Mouse (Mus musculus) cerebellum, adult 11 months (tissue): ENCODE data around the gene Trub1.

Experiments used
- DNase-seq: peaks from one replicate; pipeline ENCODE4 v3.0.0; 2022

Gene Trub1

DNA sequence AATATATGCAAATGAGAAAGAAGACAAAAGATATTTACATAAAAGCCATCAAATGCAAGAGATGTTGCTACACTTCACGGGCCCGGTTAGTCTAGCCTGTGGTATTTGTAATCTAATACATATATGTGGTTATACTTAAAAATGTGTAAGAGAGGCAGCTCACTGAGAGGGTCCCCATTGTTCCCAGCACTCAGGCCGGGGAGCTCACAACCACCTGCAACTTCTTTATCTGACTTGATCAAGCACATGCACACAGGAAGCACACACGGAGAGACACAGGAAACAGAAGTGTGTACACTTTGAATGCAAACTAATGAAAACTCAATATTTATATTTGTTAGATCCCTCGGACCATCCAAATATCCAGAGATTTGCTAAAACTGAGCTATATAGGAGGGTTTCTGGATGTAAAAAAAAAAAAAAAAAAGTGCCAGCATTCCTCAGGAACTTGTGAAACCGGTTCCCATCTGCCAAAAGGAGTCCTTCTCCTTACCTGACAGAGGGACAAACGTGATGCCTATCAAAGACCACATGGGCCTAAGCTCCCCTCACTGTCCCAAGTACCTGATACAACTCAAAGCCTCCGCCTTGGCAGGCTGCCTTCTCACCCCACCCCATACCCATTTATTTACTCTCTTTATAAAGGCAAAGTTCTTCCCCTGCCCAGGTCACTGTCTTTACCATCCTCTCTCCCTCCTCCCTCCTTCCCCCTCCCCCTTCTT is 9.6 kb upstream of the Trub1 start:
- no peak for DNase-seq

DNA sequence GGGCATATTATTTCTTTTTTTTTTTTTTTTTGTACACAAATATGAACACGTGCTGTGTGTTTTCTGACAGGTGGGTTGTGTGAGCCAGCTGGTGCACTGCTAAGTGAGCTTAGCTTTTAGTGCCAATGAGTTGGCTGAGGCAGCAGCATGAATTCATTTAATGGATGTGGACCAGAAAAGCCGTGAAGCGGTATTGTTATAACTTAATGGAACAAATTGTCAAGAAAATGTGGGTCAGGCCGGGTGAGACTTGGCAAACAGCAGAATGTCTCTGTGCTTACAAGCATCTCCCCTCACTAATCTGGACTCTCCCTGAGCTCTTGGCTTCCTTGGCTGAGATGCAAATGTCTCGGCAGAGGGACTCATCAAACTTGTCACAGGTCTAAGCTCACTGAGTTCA is 7.7 kb upstream of the Trub1 start:
- DNase-seq, result no peak

DNA sequence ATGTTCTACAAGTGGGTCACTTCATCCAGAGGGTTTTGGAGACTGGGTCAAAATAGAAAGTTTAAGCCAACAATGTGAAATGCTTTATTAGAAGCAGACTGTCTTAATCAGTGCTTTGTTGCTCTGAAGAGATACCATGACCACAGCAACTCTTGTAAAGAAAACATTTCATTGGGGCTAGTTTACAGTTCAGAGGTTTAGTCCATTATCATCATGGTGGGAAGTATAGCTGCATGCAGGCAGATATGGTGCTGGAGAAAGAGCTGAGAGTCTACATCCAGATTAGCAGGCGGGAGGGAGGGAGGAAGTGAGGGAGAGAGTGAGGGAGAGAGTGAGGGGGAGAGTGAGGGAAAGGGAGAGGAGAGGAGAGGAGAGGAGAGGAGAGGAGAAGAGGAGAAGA is 1.9 kb upstream of the Trub1 start:
- no peak for DNase-seq

DNA sequence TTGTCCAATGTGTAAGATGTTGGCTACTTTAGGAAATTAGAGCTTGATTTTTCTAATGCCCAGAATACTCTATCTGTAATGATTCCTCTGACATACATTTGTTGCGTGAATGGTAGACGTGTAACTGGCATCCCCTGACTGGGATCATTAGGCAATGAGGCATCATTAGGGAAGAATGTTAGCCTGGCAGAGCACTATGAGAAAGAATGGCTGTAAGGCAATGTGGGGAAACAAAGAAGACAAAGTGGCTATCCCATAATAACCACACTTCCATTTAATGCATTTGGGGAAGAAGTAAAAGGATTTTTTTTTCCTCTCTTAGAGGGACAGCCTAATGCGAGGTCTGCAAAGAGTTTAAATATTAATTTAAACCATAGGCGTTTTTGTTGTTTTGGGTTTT is 950 bp upstream of the Trub1 start:
- DNase-seq, result no peak

DNA sequence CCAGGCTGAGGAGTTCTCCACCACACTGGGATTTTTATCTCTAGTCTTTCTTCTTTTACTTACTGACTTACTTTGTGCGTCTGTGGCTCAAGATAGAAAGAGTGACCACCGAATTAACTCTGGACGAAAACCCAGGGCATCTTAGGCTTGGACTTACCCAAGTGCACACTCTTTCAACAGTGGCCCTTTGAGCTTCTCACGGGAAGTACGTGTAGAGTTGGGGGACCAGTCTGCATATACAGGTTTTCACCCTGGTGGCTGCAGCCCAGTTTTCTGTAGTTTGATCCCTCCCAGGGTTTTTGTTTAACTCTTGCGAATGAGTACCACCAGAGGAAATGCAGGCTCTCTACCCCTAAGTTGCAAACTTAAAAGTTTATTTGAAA is 497 bp downstream of the Trub1 start:
- DNase-seq, result no peak

GRCm38 (mm10) chr19:57455286-57455960 is 2.7 kb downstream of the Trub1 start:
- DNase-seq, result no peak

DNA sequence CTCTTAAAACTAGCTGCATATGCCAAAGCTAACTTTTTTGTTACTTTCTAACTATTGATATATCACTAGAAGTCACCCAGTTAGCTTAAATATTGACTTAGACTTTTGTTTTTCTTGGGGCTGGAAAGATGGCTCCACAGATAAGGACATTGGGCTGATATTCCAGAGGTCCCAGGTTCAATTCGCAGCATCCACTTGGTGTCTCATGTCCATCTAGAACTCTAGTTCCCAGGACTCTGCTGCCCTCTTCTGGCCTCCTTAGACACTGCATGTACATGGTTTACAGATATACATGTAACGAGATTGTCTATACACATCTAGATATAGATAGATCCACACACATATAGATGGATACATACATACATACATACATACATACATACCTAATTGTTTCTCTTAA is 4.4 kb downstream of the Trub1 start:
- DNase-seq, result peak; percentile 17

- DNase-seq, result no peak
Measured at GRCm38 (mm10) chr19:57463741-57464140, 11.0 kb downstream of the Trub1 start.

DNA sequence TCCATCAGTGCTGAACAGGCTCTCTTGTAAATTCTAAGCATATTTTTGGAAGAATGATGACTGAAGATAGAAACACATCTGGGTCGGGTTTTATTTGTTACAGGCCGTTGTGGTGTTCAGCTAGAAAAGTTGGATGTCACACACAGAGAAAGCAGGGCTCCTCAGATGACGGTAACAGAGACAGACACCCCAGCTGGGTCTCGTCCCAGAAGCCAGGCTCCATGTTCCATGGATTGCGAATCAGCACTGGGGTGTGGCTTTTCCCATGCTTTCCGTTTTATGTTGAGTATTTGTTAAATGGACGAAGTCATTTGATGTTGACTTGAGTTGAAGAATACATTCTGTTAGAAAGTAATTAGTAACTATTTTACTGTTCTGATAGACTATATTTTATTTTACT is 13.0 kb downstream of the Trub1 start:
- DNase-seq, result no peak

- DNase-seq, result no peak
Measured at GRCm38 (mm10) chr19:57471033-57471432, 18.3 kb downstream of the Trub1 start.

GRCm38 (mm10) chr19:57472169-57472568 is 19.5 kb downstream of the Trub1 start:
- no peak for DNase-seq

DNA sequence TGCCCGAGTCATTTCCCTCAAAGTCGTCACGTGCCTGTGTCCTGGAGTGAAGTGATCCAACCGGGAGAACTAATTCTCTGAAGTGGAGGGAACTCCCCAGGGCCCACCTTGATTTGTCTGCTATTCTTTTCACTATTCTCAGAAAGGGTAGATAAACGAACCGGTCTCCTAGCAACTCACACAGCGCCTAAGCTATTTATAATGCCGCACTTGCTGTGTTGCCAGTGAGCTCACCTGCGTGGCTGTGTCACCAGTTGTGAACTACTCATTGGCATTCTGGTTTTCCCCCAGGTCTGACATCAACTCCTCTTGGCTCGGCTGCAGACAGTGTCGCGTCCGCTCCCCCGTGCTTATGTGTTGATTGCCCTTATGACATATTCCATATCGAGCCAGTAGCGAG is 20.6 kb downstream of the Trub1 start:
- DNase-seq, result no peak

- no peak for DNase-seq
Measured at GRCm38 (mm10) chr19:57475298-57475697, 22.6 kb downstream of the Trub1 start.

DNA sequence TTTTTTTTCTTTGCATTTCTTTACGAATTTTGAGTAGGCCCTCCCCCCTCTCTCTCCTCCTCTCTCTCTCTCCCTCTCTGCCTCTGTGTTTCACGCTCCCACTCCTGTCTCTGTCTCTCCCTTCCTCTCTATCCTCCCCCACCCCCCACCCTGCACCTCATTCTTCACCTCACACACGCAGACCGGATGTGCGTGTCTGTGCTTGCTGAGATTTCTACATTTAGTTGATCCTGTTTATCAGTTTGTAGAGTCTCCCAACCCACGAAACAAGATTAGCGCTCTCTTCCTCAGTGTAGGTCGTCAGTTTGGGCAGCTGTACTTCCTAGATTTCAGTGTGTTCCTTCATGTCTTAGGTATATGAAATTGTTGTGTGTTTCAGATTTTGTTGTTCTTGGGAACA is 24.6 kb downstream of the Trub1 start:
- no peak for DNase-seq

DNA sequence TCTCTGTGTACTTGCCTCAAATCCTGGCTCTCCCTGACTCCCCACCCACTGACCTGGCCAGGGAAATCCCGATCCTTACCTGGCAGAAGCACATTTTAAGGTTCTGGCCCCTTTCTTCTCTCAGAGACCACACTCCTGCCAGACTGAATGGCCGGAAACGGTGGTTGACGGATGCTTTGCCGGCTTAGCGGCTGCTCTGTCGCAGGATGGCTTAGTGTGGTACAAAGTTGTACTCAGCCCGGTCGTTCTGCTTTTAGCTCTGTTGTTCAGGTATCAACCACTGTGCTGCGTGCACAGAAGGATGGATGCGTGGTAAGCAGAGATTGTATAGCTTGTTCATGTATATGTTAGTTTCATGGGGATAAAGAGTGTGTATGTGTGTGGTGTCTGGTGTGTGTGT is 25.3 kb downstream of the Trub1 start:
- no peak for DNase-seq

GRCm38 (mm10) chr19:57479886-57480655 is 27.4 kb downstream of the Trub1 start:
- DNase-seq, result no peak

GRCm38 (mm10) chr19:57481743-57482259 is 29.1 kb downstream of the Trub1 start:
- no peak for DNase-seq

DNA sequence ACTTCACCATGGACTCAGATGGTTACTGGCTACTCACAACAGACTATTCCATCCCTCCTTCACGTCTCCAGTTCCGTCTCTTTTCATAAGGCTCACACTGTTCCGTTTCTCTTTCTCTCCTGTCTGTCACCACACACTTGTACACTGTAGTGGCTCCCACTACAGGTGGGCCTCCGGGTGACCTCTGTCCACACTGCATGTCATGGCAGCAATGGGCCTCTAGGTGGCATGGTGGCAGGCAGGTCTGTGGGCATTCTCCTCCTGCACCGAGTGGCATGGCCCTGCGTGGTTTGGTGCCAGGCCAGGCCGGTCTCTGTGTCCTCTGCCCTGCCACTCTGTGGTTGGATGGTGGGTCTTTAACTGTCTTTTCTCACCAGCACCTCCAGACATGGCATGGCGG is 30.1 kb downstream of the Trub1 start:
- DNase-seq, result peak; percentile 16

- DNase-seq, result no peak
Measured at GRCm38 (mm10) chr19:57487051-57487658, 34.4 kb downstream of the Trub1 start.

DNA sequence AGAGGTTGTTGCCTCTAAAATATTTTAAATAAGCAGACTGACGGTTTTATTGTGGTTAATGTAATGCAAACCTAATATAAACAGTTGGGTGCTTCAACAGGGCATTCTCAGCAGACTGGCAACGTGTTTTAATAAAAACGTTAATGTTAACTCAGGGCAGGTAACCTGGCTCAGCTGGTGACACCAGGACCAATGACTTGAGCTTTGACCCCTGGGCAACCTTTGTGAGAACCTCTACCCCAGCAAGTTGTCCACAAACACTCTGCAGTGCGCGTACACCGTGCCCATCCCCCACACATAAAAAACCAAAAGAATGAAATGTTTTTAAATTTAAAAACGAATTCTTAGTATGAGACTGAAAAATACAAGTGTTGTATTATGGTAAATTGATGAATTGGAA is 36.8 kb downstream of the Trub1 start:
- no peak for DNase-seq

GRCm38 (mm10) chr19:57491030-57491429 is 38.3 kb downstream of the Trub1 start:
- no peak for DNase-seq

DNA sequence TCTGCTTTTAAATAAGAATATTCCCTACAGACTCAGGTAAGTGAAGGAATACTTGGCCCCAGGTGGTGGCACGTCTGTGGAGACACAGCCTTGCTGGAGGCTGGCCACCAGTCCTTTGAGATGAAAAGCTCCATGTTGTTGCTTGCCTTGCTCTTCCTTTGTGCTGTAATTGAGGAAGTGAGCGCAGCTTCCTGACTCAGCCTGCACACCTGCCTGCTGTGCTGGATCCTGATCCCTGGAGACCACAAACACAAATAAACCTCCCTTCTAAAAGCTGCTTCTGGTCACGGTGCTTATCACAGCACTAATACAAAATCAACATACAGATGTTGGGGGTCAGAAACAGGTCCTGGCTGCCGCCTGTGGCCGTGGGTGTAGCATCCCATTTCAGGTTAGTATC is 41.3 kb downstream of the Trub1 start:
- DNase-seq, result no peak

DNA sequence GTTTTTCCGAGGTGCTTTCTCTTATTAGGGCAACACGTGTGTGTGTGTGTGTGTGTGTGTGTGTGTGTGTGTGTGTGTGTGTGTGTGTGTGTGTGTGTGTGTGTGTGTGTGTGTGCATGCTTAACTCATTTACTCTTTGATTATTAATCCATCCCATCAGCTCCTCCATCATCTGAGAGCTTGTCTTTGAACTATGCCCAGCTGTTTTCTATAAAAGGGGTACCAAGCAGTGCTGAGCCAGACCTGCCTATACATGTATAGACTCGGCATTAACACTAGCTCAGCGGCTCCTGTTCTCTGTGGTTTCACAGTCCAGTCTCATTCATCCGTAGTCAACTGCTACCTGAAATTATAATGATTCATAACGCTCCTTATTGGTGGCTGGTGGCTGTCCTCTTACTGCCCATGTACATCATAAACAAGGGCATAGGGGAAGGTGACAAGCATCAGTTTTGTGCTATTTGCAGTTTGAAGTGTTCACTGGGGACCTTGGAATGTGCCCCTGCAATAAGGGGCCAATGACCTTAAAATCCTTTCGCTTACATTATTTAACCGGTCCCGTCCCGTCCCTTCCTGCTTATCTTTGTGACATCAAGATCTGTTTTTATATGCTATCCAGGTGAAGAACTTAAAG is 45.5 kb downstream of the Trub1 start:
- DNase-seq, result no peak
